Mouse (Mus musculus) cerebellum, adult 2 months (tissue): Measurements from ENCODE around the gene Trim62.

Experiments used
- CTCF ChIP-seq: fragments of 200-500 bp; IDR thresholded peaks from 2 replicates; pipeline ENCODE4 v1.5.1; 2011; ENCODE audit warnings: low read depth, mild to moderate bottlenecking, control low read depth, low read length, moderate library complexity, borderline replicate concordance; ENCODE audit not compliant: insufficient read depth
- POLR2A ChIP-seq: fragments of 200-500 bp; IDR thresholded peaks from 2 replicates; pipeline ENCODE4 v1.6.1; 2011; ENCODE audit warnings: low read length, control low read depth, borderline replicate concordance; ENCODE audit not compliant: insufficient read depth

DNA sequence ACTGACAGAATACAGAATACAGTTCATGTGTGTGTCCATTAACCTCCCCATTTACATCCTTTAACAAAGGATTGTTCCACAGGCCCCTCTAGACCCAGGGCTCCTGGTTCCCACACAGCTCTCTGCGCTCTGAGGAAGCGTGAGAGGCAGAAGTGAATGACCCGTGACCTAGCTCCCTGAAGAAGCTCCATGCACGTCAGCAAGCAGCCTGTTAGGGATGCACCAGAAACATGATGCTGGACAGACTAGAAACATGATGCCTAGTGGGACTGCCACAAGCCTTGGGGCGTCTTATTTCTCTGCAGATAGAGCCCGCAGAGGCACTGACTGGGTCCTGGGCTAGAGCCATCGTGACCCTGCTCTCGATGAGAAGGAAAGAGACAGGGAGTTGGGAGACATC is 23.4 kb downstream of the Trim62 start:
- no peak for TF ChIP-seq POLR2A
- TF ChIP-seq CTCF, result no peak
